Mouse (Mus musculus) hindbrain, postnatal 0 days (tissue): ENCODE data around the gene Mccc1. TPM values are rescaled to one million over a fixed set of nuclear protein-coding genes. Genes with fewer than 3 reads are reported as not detected.

Experiments
- ATAC-seq: fragments of 200-750 bp; cut with Nextera tagmentation; 2 replicates; pipeline ENCODE4 v1.8.0; 2017; ENCODE audit warnings: mild to moderate bottlenecking, moderate TSS enrichment, moderate library complexity
- DNase-seq: peaks from one replicate; pipeline ENCODE4 v3.0.0-alpha.2; 2015; ENCODE audit warnings: low spot score
- H3K27ac ChIP-seq: fragments of 300-500 bp; sonication (generic); 2 replicates; pipeline ENCODE4 v1.5.1; 2014; ENCODE audit warnings: mild to moderate bottlenecking
- H3K27me3 ChIP-seq: fragments of 300-500 bp; sonication (generic); 2 replicates; pipeline ENCODE4 v1.6.1; 2014; ENCODE audit warnings: low read length, mixed read lengths; ENCODE audit not compliant: insufficient read depth
- H3K36me3 ChIP-seq: fragments of 300-500 bp; sonication (generic); 2 replicates; pipeline ENCODE4 v1.6.1; 2014; ENCODE audit warnings: low read length, mixed read lengths; ENCODE audit not compliant: insufficient read depth
- H3K4me1 ChIP-seq: fragments of 300-500 bp; sonication (generic); 2 replicates; pipeline ENCODE4 v1.6.1; 2014; ENCODE audit warnings: antibody characterized with exemption, low read length, mixed read lengths; ENCODE audit not compliant: insufficient read depth
- H3K4me2 ChIP-seq: fragments of 300-500 bp; sonication (generic); 2 replicates; pipeline ENCODE4 v1.6.1; 2014; ENCODE audit warnings: low read depth, mild to moderate bottlenecking, low read length, moderate library complexity, mixed read lengths
- H3K4me3 ChIP-seq: fragments of 300-500 bp; sonication (generic); 2 replicates; pipeline ENCODE4 v1.5.1; 2014; ENCODE audit warnings: low read length
- H3K9ac ChIP-seq: fragments of 300-500 bp; sonication (generic); replicated peaks from 2 replicates; pipeline ENCODE4 v1.6.1; 2014; ENCODE audit warnings: mild to moderate bottlenecking, low read length, moderate library complexity, mixed read lengths
- H3K9me3 ChIP-seq: fragments of 300-500 bp; sonication (generic); 2 replicates; pipeline ENCODE4 v1.6.1; 2016; ENCODE audit warnings: low read length, mixed read lengths
- CTCF ChIP-seq: IDR thresholded peaks from 2 replicates; pipeline ENCODE4 v1.5.1; 2016; ENCODE audit warnings: antibody characterized with exemption, control low read depth, low read depth
- WGBS: fragments of 180-500 bp; shearing (Covaris S2); extraction: QIAGEN DNeasy Blood & Tissue Kit; methylation state at CpG from one replicate; pipeline ENCODE4 v1.1.7; 2014; 5-methylcytosine and 5-hydroxymethylcytosine counted together
- polyA plus RNA-seq: library from polyadenylated mRNA; unstranded; fragments of >200 nt; fragmentation: Nextera tagmentation; extraction: Ambion mirVana; gene quantifications from 2 replicates; pipeline ENCODE4 v1.2.1, GENCODE M21; 2015
- total RNA-seq: library from RNA; depleted of rRNA; stranded (reverse); fragments of >200 nt; gene quantifications from 2 replicates; pipeline ENCODE4 v1.2.3, GENCODE M21; 2014; rRNA removed

Gene Mccc1
- total and polyA plus RNA-seq, 2 experiments from 2014 or later: 6.0 to 22.3 TPM

- WGBS: 74% methylated on average over 3 of the region's 3 CpGs
- DNase-seq (no peak), ATAC-seq (no peak)
- H3K4me3 ChIP-seq: no peak overlapping the region
- H3K4me2 ChIP-seq: no peak overlapping the region
- no peaks in the 10 kb centered on the region for H3K9me3 ChIP-seq
- no peak overlapping the region for H3K9ac ChIP-seq
- no peak overlapping the region for H3K27ac ChIP-seq
- H3K4me1 ChIP-seq: no peaks in the 10 kb centered on the region
- H3K27me3 ChIP-seq: no peaks in the 10 kb centered on the region
- TF ChIP-seq CTCF: no peak
- H3K36me3 ChIP-seq: no peaks in the 10 kb centered on the region
Observed at GRCm38 (mm10) chr3:35924007-35924406, 76.5 kb downstream of the Mccc1 start.

- Histone ChIP-seq H3K27ac (no peak overlapping the region), H3K9ac (no peak overlapping the region), H3K4me2 (no peak overlapping the region), H3K4me3 (no peak overlapping the region), H3K36me3 (no peaks in the 10 kb centered on the region), H3K4me1 (no peaks in the 10 kb centered on the region), H3K27me3 (no peaks in the 10 kb centered on the region), H3K9me3 (no peaks in the 10 kb centered on the region)
- ATAC-seq (no peak), DNase-seq (no peak)
- TF ChIP-seq CTCF: no peak
- WGBS: 72% methylated on average over 7 of the region's 7 CpGs
Observed at GRCm38 (mm10) chr3:35923495-35923894, 77.0 kb downstream of the Mccc1 start.

GRCm38 (mm10) chr3:35922522-35922921, 78.0 kb downstream of the Mccc1 start:
- no peak overlapping the region for H3K4me3 ChIP-seq
- ATAC-seq (no peak), DNase-seq (no peak)
- 78% methylated on average over 4 of the region's 4 CpGs for whole genome bisulfite sequencing
- H3K36me3 ChIP-seq: peaks cover under 1% of the 10 kb centered on the region; the same call in 1 of the 2 replicates
- no peak overlapping the region for H3K9ac ChIP-seq
- no peaks in the 10 kb centered on the region for H3K4me1 ChIP-seq
- H3K27me3 ChIP-seq: no peaks in the 10 kb centered on the region
- no peak for TF ChIP-seq CTCF
- H3K27ac ChIP-seq: no peak overlapping the region
- no peak overlapping the region for H3K4me2 ChIP-seq
- no peaks in the 10 kb centered on the region for H3K9me3 ChIP-seq

- Histone ChIP-seq H3K27me3 (no peaks in the 10 kb centered on the region), H3K36me3 (peaks cover 6% of the 10 kb centered on the region; the same call in 1 of the 2 replicates), H3K9ac (no peak overlapping the region), H3K4me3 (no peak overlapping the region), H3K4me2 (no peak overlapping the region), H3K9me3 (no peaks in the 10 kb centered on the region), H3K27ac (no peak overlapping the region), H3K4me1 (no peaks in the 10 kb centered on the region)
- no peak for DNase-seq
- 87% methylated on average over 3 of the region's 3 CpGs for WGBS
- TF ChIP-seq CTCF: no peak
- ATAC-seq: no peak
Observed at GRCm38 (mm10) chr3:35918229-35918628, 82.2 kb downstream of the Mccc1 start.

Other genes with a start within 250 kb of the Mccc1 start
- 39.9 and 47.3 TPM in 2 replicates for gene Atp11b, start 246.6 kb downstream of the Mccc1 start, total RNA-seq
- 31.6 and 37.2 TPM in 2 replicates for gene Atp11b, start 246.6 kb downstream of the Mccc1 start, polyA plus RNA-seq
- 36.6 and 37.0 TPM in 2 replicates for gene Dcun1d1, start 63.2 kb downstream of the Mccc1 start, total RNA-seq
- gene Dcun1d1, start 63.2 kb downstream of the Mccc1 start, polyA plus RNA-seq: 107 and 110 TPM in 2 replicates
- not detected in 2 replicates for gene Ccdc144b, start 52.9 kb upstream of the Mccc1 start, total RNA-seq
- not detected in 2 replicates for gene Ccdc144b, start 52.9 kb upstream of the Mccc1 start, polyA plus RNA-seq
- 31.7 and 51.8 TPM in 2 replicates for gene Acad9, start 65.3 kb upstream of the Mccc1 start, total RNA-seq
- 69.6 and 74.1 TPM in 2 replicates for gene Acad9, start 65.3 kb upstream of the Mccc1 start, polyA plus RNA-seq
- 15.7 and 17.6 TPM in 2 replicates for gene D3Ertd254e, start 150.3 kb upstream of the Mccc1 start, total RNA-seq
- gene D3Ertd254e, start 150.3 kb upstream of the Mccc1 start, polyA plus RNA-seq: 11.2 and 12.5 TPM in 2 replicates
- gene Qrfpr, start 221.6 kb upstream of the Mccc1 start, total RNA-seq: 0.40 and 0.89 TPM in 2 replicates
- gene Qrfpr, start 221.6 kb upstream of the Mccc1 start, polyA plus RNA-seq: 1.3 and 1.8 TPM in 2 replicates